Mouse (Mus musculus) WW6 (cell line): ENCODE data around the gene Ppp2r2c.

Experiments
- DNase-seq: peaks from one replicate; pipeline ENCODE4 v3.0.0-alpha.2; 2013; ENCODE audit warnings: low read depth, low spot score

The Ppp2r2c gene

DNA sequence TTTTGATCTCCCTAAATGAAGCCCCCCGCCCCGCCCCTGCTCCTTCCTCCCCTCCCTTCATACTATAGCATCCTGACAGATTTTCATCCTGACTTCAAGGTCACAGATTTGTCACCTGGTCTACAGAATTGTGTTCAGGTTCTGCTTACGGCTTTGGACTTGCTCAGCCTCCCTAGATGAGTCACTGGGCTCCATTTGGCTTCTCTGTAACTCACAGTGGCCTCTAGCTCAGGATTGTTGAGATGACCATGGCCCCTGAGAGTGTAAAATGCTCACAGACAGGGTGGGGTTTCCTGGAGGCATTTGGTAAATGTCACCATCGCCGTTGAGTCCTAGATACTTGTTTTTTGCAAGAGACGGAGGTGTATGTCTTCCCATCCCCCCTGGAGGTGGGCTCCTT, 2.6 kb downstream of the Ppp2r2c start:
- no peak for DNase-seq

DNA sequence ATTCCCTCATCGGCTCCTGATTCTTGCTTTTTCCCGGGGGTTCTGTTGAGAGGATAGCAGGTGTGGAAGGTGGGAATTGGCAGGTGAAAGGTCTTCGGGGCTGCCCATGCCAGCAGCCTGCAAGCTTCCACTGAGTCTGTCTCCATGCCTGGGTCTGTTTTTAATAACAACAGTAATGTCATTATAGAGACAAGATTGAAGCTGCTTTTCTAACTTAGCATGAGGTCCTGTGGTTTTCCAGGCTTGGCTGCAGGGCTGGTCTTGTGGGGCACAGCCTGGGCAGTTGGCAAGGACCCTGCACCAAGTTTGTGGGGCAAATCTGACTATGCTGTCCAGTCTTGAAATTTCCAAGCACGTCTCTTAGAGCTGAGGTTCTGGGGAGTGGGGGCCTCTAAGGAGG, 7.6 kb downstream of the Ppp2r2c start:
- DNase-seq, result no peak

DNA sequence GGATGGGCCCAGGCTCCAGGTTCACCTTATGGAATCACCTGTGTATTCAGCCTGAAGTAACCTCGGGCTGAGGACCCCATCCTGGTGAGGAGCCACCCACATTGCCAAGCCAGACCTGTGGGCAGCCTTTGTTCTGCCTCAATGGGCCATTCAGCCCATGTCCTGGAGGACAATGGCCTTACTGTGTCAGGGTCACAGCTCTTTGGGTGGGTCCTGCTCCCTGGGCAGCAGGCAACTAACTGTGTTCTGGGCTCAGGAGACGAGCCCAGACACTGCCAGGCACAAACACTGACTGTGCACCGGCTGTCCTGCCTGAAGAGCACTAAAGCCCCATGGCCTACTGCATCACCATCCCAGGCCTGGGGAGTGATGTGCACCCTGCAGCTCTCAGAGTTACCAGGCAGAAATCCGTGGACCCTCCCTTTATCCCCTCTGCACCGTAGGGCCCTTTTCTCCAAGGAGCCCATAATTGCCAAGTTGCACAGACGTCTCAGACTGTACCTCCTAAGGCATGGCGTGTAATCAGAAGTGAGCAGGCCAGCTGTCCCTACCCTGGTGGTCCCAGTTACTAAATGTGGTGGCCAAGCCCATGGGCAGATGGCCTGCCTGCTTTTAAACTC, 8.6 kb downstream of the Ppp2r2c start:
- no peak for DNase-seq

DNA sequence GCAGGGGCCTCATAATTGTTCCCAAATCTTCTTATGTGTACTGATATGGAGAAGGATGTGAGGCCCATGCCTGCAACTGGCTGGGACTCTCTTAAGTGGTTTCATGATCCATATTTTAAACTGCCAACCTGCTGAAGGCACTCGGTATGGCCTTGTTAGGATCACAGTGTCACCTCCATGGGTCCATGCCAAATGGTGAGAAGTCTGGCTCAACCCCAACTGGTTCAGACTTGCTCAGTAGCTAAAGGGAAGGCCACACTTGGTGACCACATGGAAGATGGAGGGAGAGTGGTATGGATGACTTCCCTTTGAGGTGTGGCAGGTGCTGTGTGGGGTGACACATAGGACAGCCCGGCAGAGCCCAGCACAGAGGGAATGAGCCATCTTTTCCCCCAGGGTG, 9.3 kb downstream of the Ppp2r2c start:
- no peak for DNase-seq

DNA sequence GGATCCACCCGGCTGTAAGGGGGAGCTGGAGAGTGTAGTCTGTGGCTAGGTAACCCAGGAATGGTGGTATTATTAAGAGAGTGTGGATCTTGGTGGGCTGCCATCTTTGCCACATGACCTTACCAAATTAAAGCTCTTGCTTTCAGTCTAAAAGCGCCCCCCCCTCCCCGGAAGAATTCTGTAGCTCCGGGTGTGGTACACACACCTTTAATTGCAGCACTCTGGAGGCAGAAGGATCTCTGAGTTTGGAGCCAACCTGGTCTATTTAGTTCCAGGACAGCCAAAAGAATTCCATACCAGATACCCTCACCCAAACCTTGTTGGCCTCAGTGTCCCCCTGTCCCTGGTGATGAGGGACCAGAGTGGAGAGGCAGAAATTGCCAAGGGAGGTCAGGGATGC, 10.5 kb downstream of the Ppp2r2c start:
- no peak for DNase-seq

DNA sequence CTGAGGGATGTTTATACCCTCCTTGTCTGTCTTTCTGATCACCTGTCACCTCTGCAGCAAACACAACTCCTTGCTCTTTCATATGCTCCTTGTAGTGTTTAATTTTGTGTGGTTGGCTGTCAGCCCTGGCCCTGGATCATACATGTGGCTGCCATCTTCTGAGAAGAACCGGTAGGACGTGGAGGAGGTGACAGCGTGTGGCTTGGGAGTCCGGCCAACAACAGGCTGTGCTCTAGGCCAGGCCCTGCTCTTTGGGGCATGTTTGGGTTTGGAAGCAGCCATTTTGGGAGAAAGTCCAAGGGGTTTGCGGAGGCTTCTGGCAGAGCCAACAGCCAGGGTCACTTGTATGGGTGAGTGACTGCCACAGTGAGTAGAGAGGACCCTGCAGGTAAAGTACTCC, 12.3 kb downstream of the Ppp2r2c start:
- no peak for DNase-seq

DNA sequence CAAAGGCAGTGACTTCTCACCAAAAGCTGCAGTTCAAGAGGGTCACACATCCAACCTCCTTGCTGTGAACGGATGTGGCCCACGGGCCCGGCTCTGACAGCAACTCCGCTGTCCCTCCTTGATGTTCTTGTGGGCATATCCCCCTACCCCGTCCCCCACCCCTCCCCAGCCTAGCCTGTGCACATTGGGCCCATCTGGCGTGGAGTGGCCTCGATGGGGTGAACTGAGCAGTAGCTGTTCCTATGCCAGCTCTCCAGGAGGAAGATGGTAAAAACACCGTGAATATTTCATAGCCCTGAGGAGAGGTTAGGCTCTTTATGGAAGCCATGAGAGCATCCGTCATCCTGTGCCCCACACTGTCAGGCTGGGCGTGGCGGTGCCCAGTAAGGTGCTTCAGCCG, 15.2 kb downstream of the Ppp2r2c start:
- DNase-seq, result no peak

DNA sequence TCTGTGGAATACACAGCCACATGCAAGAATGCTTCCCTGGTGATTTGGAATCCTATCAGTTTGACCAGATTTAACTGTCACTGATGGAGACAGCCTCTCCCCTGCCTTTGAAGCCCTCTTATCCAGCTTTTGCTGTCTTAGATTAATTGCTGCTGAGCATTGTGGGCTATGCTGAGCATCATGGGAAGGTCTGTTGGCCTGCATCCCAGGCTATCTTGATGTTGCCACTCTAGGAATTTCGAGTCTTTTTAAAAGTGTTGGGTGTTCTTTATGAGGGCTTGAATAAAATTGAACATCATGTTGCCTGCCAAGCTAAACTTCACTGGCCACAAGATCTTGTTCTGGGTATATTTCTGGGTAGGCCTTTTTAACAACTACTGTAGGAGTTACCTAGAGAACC, 16.8 kb downstream of the Ppp2r2c start:
- DNase-seq, result no peak

DNA sequence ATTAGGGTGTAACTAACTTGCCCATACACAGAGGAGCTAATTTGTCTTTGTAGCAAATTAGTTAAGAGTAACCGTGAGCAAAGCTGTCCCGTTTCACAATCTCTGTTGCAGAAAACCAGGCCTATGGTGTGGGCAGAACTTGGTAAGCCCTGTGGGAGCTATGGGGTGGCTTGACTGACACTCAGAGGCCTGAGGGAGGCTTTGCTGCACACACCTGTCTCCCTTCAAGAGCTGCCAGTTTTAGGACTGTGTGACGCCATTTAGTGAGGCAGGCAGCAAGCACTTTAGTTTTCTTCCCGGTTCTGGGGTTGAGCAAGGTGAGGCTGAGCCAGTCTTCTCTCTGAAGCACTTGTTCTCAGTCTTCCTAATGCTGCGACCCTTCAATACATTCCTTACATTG, 17.3 kb downstream of the Ppp2r2c start:
- no peak for DNase-seq

DNA sequence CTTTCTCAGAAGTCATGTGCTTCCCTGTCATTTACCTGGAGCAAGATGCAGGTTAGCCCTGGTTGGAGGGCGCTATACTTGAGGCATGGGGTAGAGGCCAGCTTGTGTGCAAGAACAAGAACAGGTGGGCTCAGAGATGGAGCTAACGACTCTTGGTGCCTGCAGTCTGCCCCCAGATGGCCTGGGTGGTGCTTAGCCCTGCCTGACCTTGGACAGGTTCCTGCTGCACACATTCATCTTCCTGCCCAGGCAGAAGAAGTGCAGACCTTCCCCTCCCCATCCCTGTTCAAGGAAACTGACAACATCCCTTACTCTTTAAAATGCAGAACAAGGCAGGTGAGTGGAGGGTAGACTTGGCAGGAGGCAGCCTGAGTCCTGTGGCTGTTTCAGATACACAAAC, 18.0 kb downstream of the Ppp2r2c start:
- no peak for DNase-seq

DNA sequence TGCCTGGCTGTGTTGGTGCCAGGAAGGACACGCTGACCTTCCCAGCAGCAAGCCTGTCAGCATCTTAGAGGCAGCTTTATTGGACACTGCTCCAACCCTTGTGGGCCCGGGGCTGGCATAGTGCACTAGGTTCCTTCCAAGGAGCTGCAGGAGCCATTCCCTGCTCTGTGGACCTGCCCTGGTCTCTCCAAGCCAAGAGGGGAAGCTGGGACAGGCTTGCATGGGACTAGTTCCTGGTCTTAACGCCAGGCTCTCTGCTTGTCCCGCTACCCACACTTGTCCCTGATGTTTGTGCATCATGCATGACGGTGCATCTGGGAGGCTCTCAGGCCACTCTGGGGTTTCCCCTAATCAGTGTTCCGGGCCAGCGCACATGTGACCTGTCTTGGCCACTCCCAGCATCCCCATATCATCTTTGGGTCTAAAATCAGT, 18.6 kb downstream of the Ppp2r2c start:
- DNase-seq, result no peak

DNA sequence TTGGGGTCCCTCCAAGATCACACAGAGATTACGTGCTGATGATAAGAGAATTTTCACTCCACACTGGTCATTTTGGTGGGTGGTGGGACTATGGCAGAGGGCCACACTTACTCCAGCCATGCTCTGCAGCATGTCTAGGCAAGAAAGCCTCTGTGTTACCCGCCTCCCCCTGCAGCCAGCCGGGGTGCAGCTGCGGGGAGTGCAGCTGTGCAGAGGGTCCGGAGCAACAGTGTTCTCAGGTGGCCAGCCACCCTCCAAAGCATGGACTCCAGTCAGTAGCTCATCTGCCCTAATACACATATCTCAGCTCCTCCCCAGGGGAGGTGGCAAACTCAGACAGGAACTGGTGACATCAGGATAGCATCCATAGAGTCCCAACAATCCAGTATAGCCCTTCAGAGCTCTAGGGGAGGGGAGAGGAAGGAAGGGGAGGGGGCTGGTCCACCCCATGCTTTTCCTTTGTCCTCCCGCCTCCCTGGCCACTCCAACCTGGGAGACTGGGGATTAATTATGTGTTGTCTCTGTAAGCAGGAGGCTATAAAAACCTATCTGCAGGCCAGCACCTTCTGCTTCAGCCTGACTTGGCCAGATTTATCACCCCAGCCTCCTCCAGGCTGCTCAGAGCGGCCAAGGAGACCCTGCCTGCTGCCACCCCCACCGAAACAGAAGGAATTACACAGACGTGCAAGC, 19.1 kb downstream of the Ppp2r2c start:
- DNase-seq, result no peak

DNA sequence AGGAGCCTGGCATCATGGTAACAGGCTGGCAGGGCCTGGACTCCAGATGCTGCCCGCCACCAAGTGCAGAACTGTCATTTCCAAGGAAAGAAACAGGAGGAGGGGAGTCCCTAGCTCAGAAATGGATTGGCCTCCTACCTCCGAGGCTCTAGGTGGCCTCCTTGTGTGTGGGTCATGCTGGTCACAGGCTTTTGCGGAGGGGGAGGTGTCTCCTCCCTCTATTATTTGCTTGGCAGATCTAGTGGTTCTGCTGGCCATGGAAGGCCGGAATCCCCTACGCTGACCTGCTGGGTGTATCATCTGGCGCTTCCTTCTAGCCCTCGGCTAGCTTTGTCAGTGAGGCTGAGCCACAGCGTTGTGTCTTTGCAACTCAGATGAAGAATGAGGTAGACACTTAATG, 20.2 kb downstream of the Ppp2r2c start:
- DNase-seq, result no peak

DNA sequence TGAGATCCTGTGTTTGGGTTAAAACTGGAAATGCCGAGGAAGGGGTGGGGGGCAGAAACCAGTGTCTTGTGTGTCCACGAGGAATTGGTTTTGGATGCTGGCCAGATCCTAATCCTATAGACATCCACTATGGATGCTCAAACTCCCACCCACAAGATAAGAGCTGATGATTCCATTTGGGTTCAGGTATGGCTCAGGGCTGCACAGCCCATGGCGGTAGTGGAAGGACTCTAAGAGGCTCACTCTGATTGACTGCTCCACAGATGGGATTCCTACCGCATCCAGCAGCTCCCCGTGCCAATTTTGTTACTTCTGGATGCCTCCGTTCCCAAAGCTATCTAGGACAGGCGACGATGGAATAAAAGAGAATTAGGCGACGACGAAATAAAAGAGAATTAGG, 20.6 kb downstream of the Ppp2r2c start:
- DNase-seq, result no peak

DNA sequence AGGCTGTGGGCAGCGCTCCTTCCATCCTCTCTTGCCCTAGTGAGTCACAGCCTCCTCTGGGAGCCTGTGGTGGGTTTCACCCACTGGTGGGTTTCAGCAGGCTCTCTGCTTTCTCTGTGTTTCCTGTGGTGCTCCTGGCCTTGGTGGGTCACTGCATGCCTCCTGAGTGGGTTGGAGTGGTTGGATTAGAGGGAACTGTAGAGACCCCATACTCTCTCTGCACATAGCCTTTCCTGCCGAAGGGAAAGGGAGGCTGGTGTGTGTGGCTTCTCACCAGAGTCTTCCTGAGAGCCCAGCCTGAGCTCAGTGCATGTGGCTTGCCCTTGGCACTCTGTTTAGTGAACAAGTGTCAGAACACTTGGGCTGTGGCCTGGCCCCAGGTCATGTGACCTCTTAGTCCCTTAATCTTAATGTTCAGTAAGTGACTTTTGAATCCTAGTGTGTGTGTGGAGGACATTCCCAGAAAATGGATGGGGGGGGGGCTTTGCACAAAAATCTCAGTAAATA, 21.1 kb downstream of the Ppp2r2c start:
- no peak for DNase-seq

DNA sequence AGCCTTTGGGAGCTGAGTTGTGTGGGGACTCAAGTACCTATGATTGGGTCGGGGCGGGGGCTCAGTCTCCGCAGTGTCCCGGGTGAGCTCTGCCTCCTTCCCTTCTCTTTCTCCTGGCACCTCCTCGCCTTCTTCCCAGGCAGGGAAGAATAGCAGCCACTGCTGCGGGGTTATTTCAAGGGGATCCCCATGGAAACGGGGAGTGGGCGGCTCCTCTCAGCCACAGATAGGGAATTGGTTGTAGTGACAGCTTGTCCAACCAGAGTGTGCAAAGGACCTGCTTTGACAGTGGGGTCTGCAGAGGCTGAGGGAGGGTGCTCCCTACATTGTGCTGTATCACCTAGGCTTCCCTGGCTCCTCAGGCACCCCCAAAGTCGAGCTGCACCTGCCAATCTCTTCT, 22.5 kb downstream of the Ppp2r2c start:
- no peak for DNase-seq

DNA sequence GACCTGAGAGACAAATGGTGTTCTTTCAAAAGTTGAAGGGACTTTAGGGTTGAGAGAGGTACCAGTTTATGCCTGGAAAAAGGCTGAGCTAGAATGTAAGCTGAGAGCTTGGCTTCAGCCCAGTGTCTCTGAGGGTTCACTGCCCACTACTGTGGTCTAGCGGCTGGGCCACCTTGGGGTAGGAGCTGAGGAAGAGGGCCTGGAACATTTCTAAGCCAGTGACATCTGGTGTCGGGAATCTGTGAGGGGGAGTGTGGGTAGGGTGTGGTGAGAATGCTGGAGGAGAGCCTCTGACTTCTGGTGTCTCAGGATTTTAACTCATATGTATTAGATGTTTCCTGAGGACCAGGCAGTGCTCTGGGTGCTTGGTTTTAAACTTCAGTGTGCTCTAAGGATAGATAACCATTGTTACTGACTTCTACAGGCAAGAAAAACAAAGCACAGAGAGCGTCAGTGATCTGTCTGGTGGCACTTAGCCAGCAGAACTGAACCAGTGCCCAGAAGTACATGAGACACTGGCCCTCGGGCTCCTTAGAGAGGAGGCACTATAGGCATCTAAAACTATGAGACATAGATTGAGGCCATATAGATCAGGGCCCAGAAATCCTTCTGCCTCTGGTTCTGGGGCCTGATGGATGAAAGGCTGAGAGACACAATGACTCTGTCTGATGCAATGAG, 23.6 kb downstream of the Ppp2r2c start:
- DNase-seq, result no peak

DNA sequence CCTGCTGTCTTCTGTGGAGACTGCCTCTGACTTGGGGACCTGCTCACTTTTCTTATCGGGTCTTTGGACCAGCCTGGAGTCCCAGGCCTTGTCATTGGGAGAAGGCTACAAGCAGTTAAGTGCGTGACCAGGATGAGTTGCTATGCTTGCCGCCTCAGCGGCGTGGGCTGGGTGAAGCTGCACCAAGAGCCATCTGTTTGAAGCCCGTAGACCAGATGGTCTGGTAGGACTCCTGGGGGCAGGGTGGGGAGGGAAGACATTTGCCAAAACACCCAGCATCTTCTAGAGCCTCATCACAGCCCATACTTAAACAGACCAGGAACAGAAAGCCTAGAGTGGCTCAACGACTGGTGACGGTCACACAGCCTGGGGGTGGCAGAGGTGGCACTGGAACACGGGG, 24.9 kb downstream of the Ppp2r2c start:
- DNase-seq, result no peak

DNA sequence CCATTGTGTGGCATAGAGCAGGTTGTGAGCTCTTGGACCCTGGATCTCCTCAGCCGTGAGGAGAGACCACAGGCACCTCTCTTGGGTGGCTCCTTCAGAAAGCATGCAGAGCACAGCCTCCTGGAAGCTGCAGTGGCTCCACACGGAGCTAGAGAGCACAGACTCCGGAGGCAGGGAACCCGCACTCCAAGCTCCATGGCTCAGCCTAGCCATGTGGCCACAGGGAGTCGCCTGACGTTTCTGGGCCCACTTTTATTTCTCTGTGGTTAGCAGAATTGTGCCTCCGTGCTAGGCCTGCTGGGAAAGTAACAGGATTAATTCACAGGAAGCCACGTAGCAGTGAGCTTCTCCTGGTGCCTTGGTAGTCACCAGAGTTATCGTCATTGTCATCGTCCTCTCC, 25.8 kb downstream of the Ppp2r2c start:
- DNase-seq, result no peak

DNA sequence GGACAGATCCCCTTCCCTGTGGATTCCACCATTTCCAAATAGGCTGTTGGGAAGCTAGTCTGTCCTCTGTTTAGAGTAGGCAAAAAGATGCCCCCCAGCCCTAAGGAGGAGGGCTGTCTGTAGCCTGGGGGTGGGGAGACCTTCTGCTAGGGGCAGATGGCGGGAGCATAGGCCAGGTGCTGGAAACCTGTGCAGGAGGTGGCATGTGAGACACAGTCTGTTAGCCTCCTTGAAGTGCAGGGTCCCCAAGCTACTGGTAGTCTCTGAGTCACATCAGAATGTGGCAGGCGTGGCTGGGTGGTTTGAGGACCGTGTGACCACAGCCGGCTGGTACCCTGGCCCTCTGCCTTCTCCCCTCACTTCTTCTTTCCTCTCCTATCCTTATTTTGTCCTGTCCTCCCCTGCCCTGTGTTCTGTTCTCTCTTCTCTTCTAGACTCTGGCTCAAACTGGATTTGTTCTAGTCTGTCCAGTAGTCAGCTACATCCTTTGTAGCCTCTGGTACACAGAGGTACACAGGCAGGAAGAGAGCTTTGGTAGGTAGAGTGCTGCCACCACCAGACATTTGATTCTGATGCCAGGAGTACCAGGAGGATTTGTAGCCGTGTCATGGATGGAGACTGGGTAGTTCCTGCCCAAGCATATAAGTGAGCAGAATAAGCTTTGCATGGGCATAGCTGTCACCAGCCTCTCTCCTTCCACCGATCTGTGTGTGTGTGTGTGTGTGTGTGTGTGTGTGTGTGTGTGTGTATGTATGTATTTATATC, 26.5 kb downstream of the Ppp2r2c start:
- DNase-seq, result no peak

DNA sequence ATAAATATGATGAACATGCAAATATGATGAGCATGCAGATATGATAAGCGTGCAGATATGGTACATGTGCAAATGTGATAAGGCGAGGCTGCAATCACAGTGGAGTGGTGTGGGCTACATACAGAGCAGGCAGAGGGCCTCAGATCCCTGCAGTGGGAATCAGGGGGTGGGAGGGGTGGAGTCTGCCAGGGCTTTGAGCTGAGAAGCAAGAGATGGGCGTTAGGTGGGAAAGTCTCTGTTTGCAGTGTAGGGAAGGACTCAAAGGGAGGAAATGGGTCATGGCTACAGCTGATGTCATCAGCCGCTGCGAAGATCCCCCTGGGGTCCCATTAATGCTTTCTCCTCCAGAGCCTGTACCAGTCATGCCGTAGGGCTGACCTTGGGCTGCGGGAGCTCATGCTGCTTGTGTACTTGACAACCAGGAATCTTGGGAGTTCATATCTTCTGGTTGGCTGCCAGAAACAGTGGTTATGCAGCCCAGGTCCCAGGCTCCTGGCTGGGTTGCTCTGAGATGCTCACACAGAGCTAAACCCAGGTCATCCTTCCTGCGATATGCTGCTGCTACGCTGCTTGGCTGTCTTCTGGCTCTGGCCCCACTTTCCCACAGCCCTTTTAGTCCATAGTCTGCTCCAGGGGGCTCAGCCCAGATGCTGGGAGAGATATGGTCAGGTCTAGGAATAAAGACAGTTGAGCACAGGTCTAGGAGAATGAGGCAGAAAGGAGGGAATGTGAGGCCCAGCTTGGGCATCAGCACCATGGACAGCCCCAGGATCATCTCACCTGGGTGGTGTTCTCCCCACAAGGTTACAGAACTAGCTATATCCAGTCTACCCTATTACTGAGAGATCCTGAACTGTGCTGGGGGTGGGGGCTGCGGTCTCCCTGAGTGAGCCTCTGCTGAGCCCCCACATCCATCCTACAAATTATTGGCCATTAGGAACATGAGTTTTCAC, 27.6 kb downstream of the Ppp2r2c start:
- DNase-seq, result no peak
